ENCODE assay signal across 8 mouse cellular contexts in genomic region chr11:98936606-98937409, GRCm38 (mm10). TPM values are rescaled to one million over a fixed set of nuclear protein-coding genes. Genes with fewer than 3 reads are reported as not detected.
DNase-seq lines count a peak whose midpoint lies in the region; ATAC-seq and TF ChIP-seq lines count a peak whose summit lies in the region.

No protein-coding gene starts in this region.

- no peaks in the 10 kb centered on the region for H3K9me3 ChIP-seq in forebrain, embryonic 12.5 days
- H3K9me3 ChIP-seq in kidney, embryonic 15.5 days (replicated peaks) = no peaks in the 10 kb centered on the region

- peaks cover 66% of the 10 kb centered on the region for H3K4me1 ChIP-seq in thymus, adult 2 months (replicated peaks; ENCODE audit: control insufficient read depth, insufficient read depth, low read length)
- H3K4me1 ChIP-seq in forebrain, embryonic 12.5 days = peaks cover 77% of the 10 kb centered on the region
- peaks cover 91% of the 10 kb centered on the region for H3K4me1 ChIP-seq in kidney, embryonic 15.5 days

- no peak for TF ChIP-seq POLR2A in thymus, adult 2 months (IDR thresholded peaks at IDR 0.05; ENCODE audit: control insufficient read depth, extremely low read depth, insufficient read depth, low read length, poor library complexity)

- peaks cover 36% of the 10 kb centered on the region for H3K79me2 ChIP-seq in macrophage (ENCODE audit: inconsistent target)

- H3K4me2 ChIP-seq in forebrain, embryonic 12.5 days = peak overlapping the region; percentile 93
- H3K4me2 ChIP-seq in kidney, embryonic 15.5 days = peak overlapping the region; percentile 86

- H3K9ac ChIP-seq in forebrain, embryonic 12.5 days = peak overlapping the region; percentile 62; the same call in 1 of the 2 replicates
- peak overlapping the region; percentile 50 for H3K9ac ChIP-seq in kidney, embryonic 15.5 days

- DNase-seq in thymus, adult 2 months = no peak
- no peak for DNase-seq in thymus, postnatal 0 days (ENCODE audit: low spot score)
- no peak for DNase-seq in urinary bladder, postnatal 4 days (ENCODE audit: low spot score in 2 of 2)
- DNase-seq in gastrocnemius, adult 18-20 months (ENCODE audit: low spot score) = no peak
- no peak for DNase-seq in right cerebral cortex, adult 18-20 months

- H3K27ac ChIP-seq in thymus, adult 2 months (ENCODE audit: control insufficient read depth, insufficient read depth, low read length) = no peak overlapping the region
- peak overlapping the region; percentile 6; the same call in 1 of the 2 replicates for H3K27ac ChIP-seq in forebrain, embryonic 12.5 days
- H3K27ac ChIP-seq in kidney, embryonic 15.5 days = peak overlapping the region; percentile 96
- H3K27ac ChIP-seq in macrophage = peak overlapping the region; percentile 66

- peak; percentile 25 for ATAC-seq in forebrain, embryonic 12.5 days (ENCODE audit: low FRiP score)
- 0 out of 2 replicates have a peak, but pooled peaks have one; percentile 13 for ATAC-seq in kidney, embryonic 15.5 days (replicated peaks; ENCODE audit: low FRiP score)

- WGBS in thymus, adult 2 months = 26% methylated on average over 23 of the region's 23 CpGs
- WGBS in forebrain, embryonic 12.5 days = 1% methylated on average over 23 of the region's 23 CpGs
- WGBS in kidney, embryonic 15.5 days = 2% methylated on average over 23 of the region's 23 CpGs
- 13% methylated on average over 22 of the region's 23 CpGs for WGBS in macrophage (ENCODE audit: missing documents)

- no peaks in the 10 kb centered on the region for H3K36me3 ChIP-seq in thymus, adult 2 months (ENCODE audit: control insufficient read depth, insufficient read depth, low read length)
- no peaks in the 10 kb centered on the region for H3K36me3 ChIP-seq in forebrain, embryonic 12.5 days (replicated peaks)
- H3K36me3 ChIP-seq in kidney, embryonic 15.5 days = no peaks in the 10 kb centered on the region
- H3K36me3 ChIP-seq in macrophage (ENCODE audit: inconsistent target) = no peaks in the 10 kb centered on the region

- TF ChIP-seq CTCF in thymus, adult 2 months (IDR thresholded peaks at IDR 0.05; ENCODE audit: borderline replicate concordance, control insufficient read depth, extremely low read depth, insufficient read depth, low read length, poor library complexity) = no peak

- H3K27me3 ChIP-seq in thymus, adult 2 months (ENCODE audit: control insufficient read depth, insufficient read depth, low read length) = no peaks in the 10 kb centered on the region
- H3K27me3 ChIP-seq in forebrain, embryonic 12.5 days = peaks cover 42% of the 10 kb centered on the region
- no peaks in the 10 kb centered on the region for H3K27me3 ChIP-seq in kidney, embryonic 15.5 days

- peak overlapping the region; percentile 62 for H3K4me3 ChIP-seq in thymus, adult 2 months (ENCODE audit: control insufficient read depth, insufficient read depth, low read length)
- peak overlapping the region; percentile 58 for H3K4me3 ChIP-seq in forebrain, embryonic 12.5 days (replicated peaks)
- peak overlapping the region; percentile 75 for H3K4me3 ChIP-seq in kidney, embryonic 15.5 days (replicated peaks)
- peak overlapping the region; percentile 54 for H3K4me3 ChIP-seq in macrophage (ENCODE audit: inconsistent target)

RNA-seq across cellular contexts. Expression of gene Rara, which starts 9.2 kb away (rescaled TPM):
- polyA plus RNA-seq in thymus, adult 2 months (2012; rRNA removed) = 63.5 and 74.1 TPM in 2 replicates
- polyA plus RNA-seq in thymus, postnatal 0 days (2015; fragmentation: Nextera tagmentation; extraction: Ambion mirVana) = 40.4 and 41.0 TPM in 2 replicates
- polyA plus RNA-seq in forebrain, embryonic 12.5 days (2016; fragmentation: Nextera tagmentation; extraction: Ambion mirVana) = 14.0 and 16.4 TPM in 2 replicates
- polyA plus RNA-seq in kidney, embryonic 15.5 days (2015; fragmentation: Nextera tagmentation; extraction: Ambion mirVana) = 29.3 and 32.1 TPM in 2 replicates
- 10 to 100 TPM in 20 of 26 experiments, 1 to 10 TPM in 6; 7.0 to 27.6 (median 17.2) TPM for total RNA-seq in macrophage (2018; cell fraction: chromatin; rRNA removed)
- total RNA-seq in macrophage (2018; cell fraction: cytosol; rRNA removed) = 10 to 100 TPM in 24 of 26 experiments, 1 to 10 TPM in 2; 7.8 to 33.7 (median 21.0) TPM
- 10 to 100 TPM in 24 of 26 experiments, 1 to 10 TPM in 2; 6.3 to 35.2 (median 17.9) TPM for total RNA-seq in macrophage (2018; cell fraction: nucleus; rRNA removed)
- polyA plus RNA-seq in macrophage (2018) = 13.3 to 17.5 TPM (median 13.4 TPM) in 3 replicates
- total RNA-seq in gastrocnemius, adult 18-20 months (2021) = 10 to 100 TPM; 12.9 to 13.2 TPM

RNA-seq across cellular contexts. Expression of gene Cdc6, which starts 29.2 kb away (rescaled TPM):
- polyA plus RNA-seq in thymus, adult 2 months (2012; rRNA removed) = 8.4 and 12.2 TPM in 2 replicates
- polyA plus RNA-seq in thymus, postnatal 0 days (2015; fragmentation: Nextera tagmentation; extraction: Ambion mirVana) = 40.6 and 53.2 TPM in 2 replicates
- polyA plus RNA-seq in forebrain, embryonic 12.5 days (2016; fragmentation: Nextera tagmentation; extraction: Ambion mirVana) = 38.0 and 43.1 TPM in 2 replicates
- polyA plus RNA-seq in kidney, embryonic 15.5 days (2015; fragmentation: Nextera tagmentation; extraction: Ambion mirVana) = 36.3 and 39.1 TPM in 2 replicates
- 1 to 10 TPM in 20 of 26 experiments, under 1 TPM in 6; 0.25 to 5.5 (median 2.3) TPM for total RNA-seq in macrophage (2018; cell fraction: chromatin; rRNA removed)
- 1 to 10 TPM in 22 of 26 experiments, under 1 TPM in 4; 0.57 to 2.4 (median 1.4) TPM for total RNA-seq in macrophage (2018; cell fraction: cytosol; rRNA removed)
- total RNA-seq in macrophage (2018; cell fraction: nucleus; rRNA removed) = 10 to 100 TPM in 1 of 26 experiments, 1 to 10 TPM in 23, under 1 TPM in 2; 0.58 to 22.6 (median 1.7) TPM
- polyA plus RNA-seq in macrophage (2018) = 0.70 to 13.4 TPM (median 2.2 TPM) in 3 replicates
- under 1 TPM; 0.09 to 0.26 TPM for total RNA-seq in gastrocnemius, adult 18-20 months (2021)

RNA-seq across cellular contexts. Expression of gene Gjd3, which starts 46.0 kb away (rescaled TPM):
- 1.3 and 1.9 TPM in 2 replicates for polyA plus RNA-seq in thymus, adult 2 months (2012; rRNA removed)
- polyA plus RNA-seq in thymus, postnatal 0 days (2015; fragmentation: Nextera tagmentation; extraction: Ambion mirVana) = 0.27 and 0.51 TPM in 2 replicates
- 0.24 and 0.47 TPM in 2 replicates for polyA plus RNA-seq in forebrain, embryonic 12.5 days (2016; fragmentation: Nextera tagmentation; extraction: Ambion mirVana)
- polyA plus RNA-seq in kidney, embryonic 15.5 days (2015; fragmentation: Nextera tagmentation; extraction: Ambion mirVana) = 0.48 and 0.51 TPM in 2 replicates
- total RNA-seq in macrophage (2018; cell fraction: chromatin; rRNA removed) = not detected
- not detected for total RNA-seq in macrophage (2018; cell fraction: cytosol; rRNA removed)
- not detected for total RNA-seq in macrophage (2018; cell fraction: nucleus; rRNA removed)
- polyA plus RNA-seq in macrophage (2018) = not detected in 3 replicates
- total RNA-seq in gastrocnemius, adult 18-20 months (2021) = not detected
